Mouse (Mus musculus) CD4-positive, CD25-positive, alpha-beta regulatory T cell (primary cell): ENCODE data around the gene Emc4. TPM values are rescaled to one million over a fixed set of nuclear protein-coding genes. Genes with fewer than 3 reads are reported as not detected.

Source experiments
- polyA plus RNA-seq: library from polyadenylated mRNA; unstranded; fragments of 100-300 nt; shearing (Covaris generic); gene quantifications from one replicate; pipeline ENCODE4 v1.2.1, GENCODE M21; 2017

The Emc4 gene
- polyA plus RNA-seq: 93.7 TPM

DNA sequence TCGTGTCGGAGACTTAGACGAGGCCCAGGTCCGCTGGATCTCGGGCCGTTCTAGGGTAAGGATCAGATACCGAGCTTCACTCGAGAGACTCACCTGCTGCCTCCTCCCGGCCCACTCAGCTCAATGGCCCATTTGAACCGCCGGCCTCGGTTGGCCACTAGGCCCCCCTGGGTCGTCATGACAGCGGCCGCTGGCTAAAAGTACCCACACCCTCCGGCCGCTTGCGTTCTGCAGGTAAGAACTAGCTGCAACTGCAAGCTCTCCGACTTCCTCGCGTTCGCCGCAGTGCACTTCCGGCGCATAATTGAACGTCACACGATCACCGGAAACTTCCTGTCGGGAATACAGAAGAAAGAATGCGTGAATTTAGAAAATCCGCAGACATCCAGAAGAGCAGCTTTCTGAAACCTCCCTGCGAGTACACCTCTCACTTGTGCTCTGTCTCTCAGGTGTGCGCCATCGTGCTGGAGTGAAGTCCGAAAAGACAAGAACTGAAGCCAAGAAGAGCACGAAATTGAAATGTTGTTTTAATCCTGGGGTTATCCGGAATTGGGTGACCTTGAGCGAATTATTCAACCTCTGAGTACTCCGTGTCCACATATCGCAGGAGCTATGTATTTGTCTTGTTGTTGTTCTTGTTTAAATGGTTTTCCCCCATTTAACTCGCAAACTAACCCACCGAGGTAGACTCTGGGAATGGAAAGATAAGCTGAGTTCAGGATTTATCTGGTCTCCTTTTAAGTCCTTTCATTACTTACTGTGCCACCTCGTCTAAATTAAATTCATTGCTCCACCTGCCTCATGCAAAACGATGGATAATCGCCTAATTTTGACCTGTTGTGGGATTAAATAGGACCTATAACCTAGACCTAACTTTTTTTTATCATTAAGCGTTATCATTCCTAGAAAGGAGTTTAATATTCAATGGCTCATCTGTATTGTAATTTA is at the start of gene Emc4:
Gene Emc4, minus strand, starts transcription at position 302 of the 948 bp plus-strand sequence.

DNA sequence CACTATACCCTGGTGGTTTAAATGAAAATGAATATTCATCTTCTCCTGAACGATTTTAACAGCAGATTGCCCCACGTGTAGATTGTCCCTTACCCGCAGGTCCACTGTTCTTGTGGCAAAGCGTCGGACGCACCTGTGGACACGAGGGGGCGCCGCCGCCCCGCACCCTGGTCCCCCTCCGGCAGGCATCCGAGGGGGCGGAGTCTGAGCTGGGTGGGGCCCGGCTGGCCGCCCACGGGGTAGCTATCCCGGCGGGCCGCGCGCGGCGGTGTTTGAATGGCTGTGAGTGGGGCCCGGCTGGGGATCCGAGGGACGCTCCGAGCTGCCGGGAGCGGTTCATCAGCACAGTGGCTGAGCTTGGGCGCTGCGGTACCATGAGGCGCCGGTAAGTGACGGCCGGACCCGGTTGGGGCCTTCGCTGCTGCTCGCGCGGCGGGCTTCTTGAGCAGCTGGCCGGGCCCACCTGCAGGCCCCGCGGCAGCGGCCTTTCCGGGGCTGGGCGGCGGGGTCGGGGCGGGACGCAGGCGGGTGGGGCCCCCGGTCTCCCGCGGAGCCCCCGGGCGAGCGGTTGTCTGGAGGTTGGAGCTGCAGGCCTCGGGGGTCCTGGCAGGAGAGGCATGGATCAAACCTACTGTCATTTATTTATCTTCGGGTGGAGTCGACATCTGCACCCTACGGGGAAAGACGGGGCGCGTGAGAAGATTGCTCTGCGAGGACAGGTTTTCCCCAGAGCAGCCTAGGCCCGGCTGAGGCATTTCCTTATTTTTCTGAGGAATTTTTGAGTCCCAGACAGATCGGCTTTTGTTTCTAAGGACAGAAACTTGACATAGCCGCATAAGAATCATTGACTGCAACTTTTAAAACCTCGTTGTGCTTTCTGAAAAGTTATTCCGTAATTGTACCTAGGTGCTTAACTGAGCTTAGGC is 11.4 kb upstream of the Emc4 start, which contains the start of gene Katnbl1:
Gene Katnbl1, plus strand, starts transcription at position 239 of the 926 bp plus-strand sequence.

Other genes with a start within 250 kb of the Emc4 start
- not detected for gene Olfr1316, start 233.1 kb downstream of the Emc4 start, polyA plus RNA-seq
- gene Olfr1317, start 227.7 kb downstream of the Emc4 start, polyA plus RNA-seq: not detected
- not detected for gene Olfr1318, start 213.8 kb downstream of the Emc4 start, polyA plus RNA-seq
- 95.5 TPM for gene Lpcat4, start 128.6 kb downstream of the Emc4 start, polyA plus RNA-seq
- 0.06 TPM for gene Nutm1, start 108.7 kb downstream of the Emc4 start, polyA plus RNA-seq
- 155 TPM for gene Nop10, start 106.1 kb downstream of the Emc4 start, polyA plus RNA-seq
- 86.8 TPM for gene Slc12a6, start 102.2 kb downstream of the Emc4 start, polyA plus RNA-seq
- not detected for gene Gm21985, start 101.7 kb downstream of the Emc4 start, polyA plus RNA-seq
- 25.3 TPM for gene Katnbl1, start 11.2 kb upstream of the Emc4 start, polyA plus RNA-seq
- gene Emc7, start 87.0 kb upstream of the Emc4 start, polyA plus RNA-seq: 16.8 TPM
- not detected for gene Chrm5, start 112.7 kb upstream of the Emc4 start, polyA plus RNA-seq
- 110 TPM for gene Aven, start 124.9 kb upstream of the Emc4 start, polyA plus RNA-seq